Mouse (Mus musculus) layer of hippocampus, adult 8-10 months (tissue): ENCODE results near the gene Atp2a1. TPM values are rescaled to one million over a fixed set of nuclear protein-coding genes. Genes with fewer than 3 reads are reported as not detected.
A peak's percentile ranks its signal among the peaks of the same experiment; 100 is the strongest.

Source experiments
- DNase-seq, 2 experiments: peaks; one replicate each; pipeline ENCODE4 v3.0.0; 2022; ENCODE audit warnings: low spot score in 2 of 2
- total RNA-seq, 4 experiments: library from RNA; stranded (reverse); gene quantifications; 2 replicates each; pipeline ENCODE4 v1.2.4; 2022

Atp2a1 gene
- total RNA-seq, 4 experiments from 2014 or later = 0.99 to 5.6 (median 1.2) TPM

DNA sequence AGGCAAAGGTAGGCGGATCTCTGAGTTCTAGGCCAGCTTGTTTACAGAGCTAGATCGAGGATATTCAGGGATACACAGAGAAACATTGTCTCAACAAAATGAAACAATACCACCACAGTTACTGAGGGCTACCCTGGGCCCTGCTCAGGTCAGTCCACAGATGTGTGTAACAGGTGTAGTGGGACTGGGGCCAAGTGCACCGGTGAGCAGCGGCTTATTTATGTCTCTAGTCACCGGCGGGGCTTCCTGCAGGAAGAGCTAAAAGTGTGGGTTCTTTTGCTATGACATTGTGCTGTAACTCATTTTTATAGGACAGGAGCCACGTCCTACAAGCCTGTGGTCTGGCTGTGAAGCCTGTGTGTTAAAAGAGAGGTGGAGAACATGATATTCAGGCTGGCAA, 9.0 kb downstream of the Atp2a1 start:
- no peak for DNase-seq

GRCm38 (mm10) chr7:126452244-126452643, 10.7 kb downstream of the Atp2a1 start:
- DNase-seq = no peak

DNA sequence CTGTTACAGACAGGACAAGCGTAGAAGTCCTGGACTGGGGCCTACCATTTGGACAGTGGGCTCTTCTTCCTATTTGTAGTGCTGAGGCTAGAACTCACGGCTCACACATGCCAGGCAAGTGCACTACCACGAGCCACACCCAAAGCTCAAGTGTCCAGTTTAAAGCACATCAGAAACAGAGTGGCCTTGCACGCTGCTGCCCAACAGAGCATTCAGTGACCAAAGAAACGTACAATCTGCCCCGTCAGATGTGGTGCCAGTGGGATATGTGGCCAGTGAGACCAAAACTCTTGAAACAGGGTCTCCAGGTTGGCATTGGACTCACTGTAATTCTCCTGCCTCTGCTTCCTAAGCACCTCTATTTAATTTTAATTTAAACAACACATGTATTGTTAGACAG, 12.3 kb downstream of the Atp2a1 start:
- DNase-seq = no peak

- no peak for DNase-seq
These were observed 12.9 kb downstream of the Atp2a1 start for GRCm38 (mm10) chr7:126449991-126450390.

GRCm38 (mm10) chr7:126448481-126448880, 14.4 kb downstream of the Atp2a1 start:
- DNase-seq = no peak

DNA sequence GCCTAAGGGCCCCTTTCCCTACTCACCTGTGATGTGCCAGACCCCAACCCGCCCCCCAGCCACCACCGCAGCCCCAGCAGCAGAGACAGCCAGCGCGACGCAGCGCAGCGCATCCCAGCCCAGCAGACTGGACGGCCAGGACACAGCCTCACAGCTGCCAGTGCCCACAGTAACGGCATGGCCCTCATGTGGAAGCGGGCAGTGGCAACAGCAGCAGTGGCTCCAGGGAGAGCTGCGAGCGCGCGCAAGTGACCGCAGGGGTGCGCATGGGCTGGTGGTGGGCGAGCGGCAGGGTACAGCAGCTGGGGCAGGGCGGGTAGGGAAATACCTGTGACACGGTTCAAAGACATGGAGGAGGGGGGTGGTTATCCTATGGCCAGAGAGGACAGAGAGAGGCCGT, 16.7 kb downstream of the Atp2a1 start:
- no peak for DNase-seq

DNA sequence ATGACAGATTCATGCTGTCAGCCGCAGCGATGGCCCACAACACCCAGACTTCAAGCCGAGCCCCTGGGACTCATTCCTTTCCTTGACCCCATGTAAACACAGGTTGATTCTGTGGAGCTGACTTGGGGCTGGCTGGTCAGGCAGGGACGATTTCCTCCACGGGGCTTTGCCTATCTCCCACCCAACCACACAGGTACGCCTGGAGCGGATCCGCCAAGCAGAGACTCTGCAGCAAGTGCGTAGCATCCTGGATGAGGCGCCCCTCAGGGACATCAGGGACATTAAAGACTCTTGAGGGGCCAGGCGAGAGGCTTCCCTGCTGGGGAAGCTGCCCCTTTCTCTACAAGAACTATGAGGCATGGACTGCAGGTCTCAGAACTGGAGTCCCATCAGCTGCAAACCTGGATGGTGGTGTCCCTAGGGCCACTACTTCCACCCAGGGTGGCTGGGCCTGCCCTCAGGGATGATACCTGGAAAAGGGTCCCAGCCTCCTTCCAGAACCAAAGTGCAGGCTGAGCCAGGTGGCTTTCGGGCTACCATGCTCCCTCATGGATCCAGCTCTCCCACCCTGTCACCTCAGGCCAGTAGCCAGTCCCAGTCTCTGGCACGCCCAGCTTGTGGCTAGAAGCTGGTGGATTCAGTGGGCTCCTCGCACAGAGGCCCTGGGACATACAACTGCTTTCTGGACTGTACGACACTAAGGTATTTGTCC, 17.6 kb downstream of the Atp2a1 start:
- DNase-seq = no peak

- no peak for DNase-seq
These were observed 18.4 kb downstream of the Atp2a1 start for GRCm38 (mm10) chr7:126444536-126444935.

GRCm38 (mm10) chr7:126443997-126444396, 18.9 kb downstream of the Atp2a1 start:
- DNase-seq = no peak

GRCm38 (mm10) chr7:126440134-126440533, 22.8 kb downstream of the Atp2a1 start:
- DNase-seq = no peak

- DNase-seq = peak in 1 of 2 experiments; percentile 28
These were observed 26.1 kb downstream of the Atp2a1 start for GRCm38 (mm10) chr7:126436851-126437250.

DNA sequence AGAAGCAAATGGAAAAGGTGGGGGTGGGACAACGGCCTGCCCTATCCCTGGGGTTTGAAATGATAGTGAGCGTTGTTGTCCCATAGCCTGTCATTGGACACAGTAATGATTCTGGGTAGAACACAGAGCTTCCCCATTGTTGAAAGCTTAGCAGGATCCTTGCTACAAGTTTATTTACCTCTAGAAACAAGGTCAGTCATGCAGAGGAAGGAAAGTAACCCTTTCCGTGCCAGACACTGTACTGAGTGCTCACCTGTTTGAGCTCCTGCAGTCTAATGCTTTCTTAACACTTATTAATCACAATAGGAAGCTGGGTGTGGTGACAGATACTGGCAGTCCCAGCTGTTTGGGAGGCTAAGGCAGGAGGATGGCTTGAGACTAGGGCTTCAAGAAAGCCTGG, 27.1 kb downstream of the Atp2a1 start:
- DNase-seq = no peak

- DNase-seq = no peak
These were observed 28.2 kb downstream of the Atp2a1 start for GRCm38 (mm10) chr7:126434726-126435125.

DNA sequence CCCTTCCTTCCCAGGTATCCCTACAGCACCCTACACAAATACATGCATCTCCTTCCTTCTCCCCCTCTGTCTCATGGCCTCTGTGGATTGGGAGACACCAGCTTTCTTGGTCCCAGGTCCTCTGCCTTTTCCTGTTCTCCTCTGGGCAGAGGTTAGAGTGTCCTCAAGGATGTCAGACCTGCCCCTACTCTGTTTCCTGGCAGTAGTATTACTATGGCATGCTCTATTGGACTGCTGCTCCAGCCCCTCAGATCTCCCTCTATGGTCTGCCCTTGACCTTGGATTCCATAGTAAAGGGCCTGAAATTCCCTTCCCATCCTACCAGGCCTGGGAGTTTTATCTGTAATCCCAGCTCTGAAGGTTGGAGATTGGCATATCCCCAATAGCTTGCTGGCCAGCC, 32.7 kb downstream of the Atp2a1 start:
- DNase-seq = no peak

GRCm38 (mm10) chr7:126429503-126429898, 33.4 kb downstream of the Atp2a1 start:
- no peak for DNase-seq

- peak; percentile 85 to 95 for DNase-seq
These were observed 34.0 kb downstream of the Atp2a1 start, which contains the start of gene Rabep2 for GRCm38 (mm10) chr7:126428631-126429502. Rabep2 (plus strand) TSS chr7:126428759.

- DNase-seq = no peak
These were observed 34.8 kb downstream of the Atp2a1 start for GRCm38 (mm10) chr7:126428154-126428553.

DNA sequence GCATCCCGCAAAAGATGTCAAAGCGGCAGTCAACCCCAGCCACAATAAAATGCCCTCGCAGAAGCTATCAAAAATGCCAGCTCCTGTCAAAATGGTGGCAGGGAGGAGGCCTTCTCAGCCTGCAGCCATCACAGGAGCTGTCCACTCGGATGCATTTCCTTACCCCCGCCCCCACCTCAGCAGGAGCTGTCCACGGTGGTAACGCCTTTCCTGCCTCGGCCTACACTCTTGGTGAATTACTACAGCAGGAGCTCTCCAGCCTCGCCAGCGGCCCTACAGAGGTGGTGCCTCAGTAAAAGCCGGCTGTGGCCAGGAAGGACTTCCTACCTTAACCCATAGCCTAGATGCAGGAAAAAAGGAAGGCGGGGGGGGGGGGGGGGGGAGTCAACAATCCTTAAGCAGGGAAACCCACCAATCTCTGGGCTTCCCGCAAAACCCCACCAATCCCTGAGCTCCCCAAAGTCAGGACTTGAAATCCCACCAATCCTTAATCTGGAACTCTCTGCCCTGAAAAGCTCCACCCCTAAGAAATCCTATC, 35.5 kb downstream of the Atp2a1 start:
- DNase-seq = no peak

DNA sequence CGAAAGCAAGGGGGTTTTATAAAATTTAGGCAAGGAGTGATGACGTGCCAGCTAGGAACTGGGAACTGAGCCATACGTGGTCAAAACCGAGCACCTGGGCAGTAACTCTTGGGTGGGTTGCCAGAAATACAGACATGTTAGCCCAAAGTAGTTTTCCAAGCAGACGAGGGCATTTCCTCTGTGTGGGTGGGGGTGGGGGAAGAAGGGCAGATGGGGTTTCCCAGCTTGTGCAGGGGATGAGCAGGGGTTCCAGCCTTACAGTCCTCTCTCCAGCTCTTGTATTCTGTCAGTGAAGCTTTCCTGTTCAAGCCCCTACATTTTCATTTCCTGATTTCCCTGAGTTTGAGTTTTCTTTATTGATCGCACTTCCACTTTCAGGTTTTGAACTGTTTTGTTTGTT, 38.7 kb downstream of the Atp2a1 start:
- DNase-seq = no peak

GRCm38 (mm10) chr7:126421756-126422155, 41.2 kb downstream of the Atp2a1 start:
- DNase-seq = no peak

GRCm38 (mm10) chr7:126418496-126418895, 44.4 kb downstream of the Atp2a1 start:
- DNase-seq = no peak

DNA sequence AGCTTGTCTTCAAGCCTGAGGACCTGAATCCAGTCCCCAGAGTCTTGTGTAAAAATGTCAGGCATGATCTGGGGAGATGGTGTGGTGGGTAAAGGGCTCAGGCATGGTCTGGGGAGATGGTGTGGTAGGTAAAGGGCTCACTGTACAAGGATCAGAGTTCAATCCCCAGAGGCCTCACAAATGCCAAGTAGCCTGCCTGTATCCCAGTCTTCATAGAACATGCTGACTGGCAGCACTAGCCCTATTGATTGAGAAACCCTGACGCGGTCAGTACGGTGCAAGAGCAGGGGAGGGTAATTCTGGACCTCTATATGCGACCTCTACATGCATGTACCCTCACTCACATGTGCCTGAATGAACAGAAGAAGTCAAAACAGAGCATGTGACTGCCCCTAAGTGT, 45.3 kb downstream of the Atp2a1 start:
- no peak for DNase-seq
